Mouse (Mus musculus): ENCODE data around the gene Rhbdd2. TPM values are rescaled to one million over a fixed set of nuclear protein-coding genes. Genes with fewer than 3 reads are reported as not detected.
A peak's percentile ranks its signal among the peaks of the same experiment; 100 is the strongest.

The Rhbdd2 gene
- polyA plus RNA-seq, 1 experiment from 2014 or later = 9.1 TPM

GRCm38 (mm10) chr5:135682009-135682408 lies 49.6 kb downstream of the Rhbdd2 start:
- no peak for ATAC-seq (ENCODE audit: insufficient read depth)
- no peak overlapping the region for H3K27ac ChIP-seq (replicated peaks)
- H3K4me1 ChIP-seq (replicated peaks) = peaks cover 18% of the 10 kb centered on the region
- no peaks in the 10 kb centered on the region for H3K27me3 ChIP-seq
- H3K9me3 ChIP-seq (replicated peaks) = no peaks in the 10 kb centered on the region
- H3K4me2 ChIP-seq = no peak overlapping the region
- no peak overlapping the region for H3K4me3 ChIP-seq (replicated peaks)
- no peak overlapping the region for H3K9ac ChIP-seq
- 82% methylated on average over 5 of the region's 5 CpGs for WGBS (ENCODE audit: insufficient replicate concordance)
- no peaks in the 10 kb centered on the region for H3K36me3 ChIP-seq (replicated peaks)

DNA sequence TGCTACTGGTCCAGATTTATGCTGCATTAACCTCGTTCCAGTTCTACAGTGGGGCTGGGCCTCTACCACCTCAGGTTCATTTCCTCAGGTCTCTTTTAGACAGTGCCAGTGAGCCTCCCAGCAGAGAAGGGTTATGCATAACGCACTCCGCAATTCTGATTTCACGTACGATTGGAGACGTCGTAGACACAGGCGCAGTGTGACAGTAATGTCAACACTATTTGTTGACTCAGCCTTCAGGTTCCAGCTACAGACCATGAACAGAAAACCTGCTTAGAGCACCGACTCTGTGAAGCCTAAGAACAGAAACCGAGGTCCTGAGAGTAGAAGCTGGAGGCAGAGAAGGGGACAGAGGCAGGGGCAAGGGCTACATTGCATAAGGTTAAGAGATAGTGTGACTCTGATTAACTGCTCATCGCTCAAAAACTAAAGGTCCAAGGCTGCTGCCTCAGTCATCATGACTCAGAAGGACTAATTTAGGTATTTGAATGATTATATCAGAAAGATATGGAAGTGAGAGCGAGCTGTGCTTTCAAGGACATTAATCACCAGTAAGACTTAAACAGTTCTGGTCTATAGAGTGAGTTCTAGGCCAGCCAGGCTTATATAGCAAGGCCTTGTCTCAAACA lies 50.6 kb downstream of the Rhbdd2 start:
- Histone ChIP-seq H3K27me3 (no peaks in the 10 kb centered on the region), H3K4me1 (replicated peaks) (peaks cover 22% of the 10 kb centered on the region), H3K9ac (no peak overlapping the region), H3K4me3 (replicated peaks) (no peak overlapping the region), H3K4me2 (no peak overlapping the region), H3K27ac (replicated peaks) (0 out of 2 replicates have a peak overlapping the region, but pooled peaks have one; percentile 2), H3K9me3 (replicated peaks) (no peaks in the 10 kb centered on the region), H3K36me3 (replicated peaks) (no peaks in the 10 kb centered on the region)
- WGBS (ENCODE audit: insufficient replicate concordance) = 72% methylated on average over 12 of the region's 12 CpGs
- no peak for ATAC-seq (ENCODE audit: insufficient read depth)

DNA sequence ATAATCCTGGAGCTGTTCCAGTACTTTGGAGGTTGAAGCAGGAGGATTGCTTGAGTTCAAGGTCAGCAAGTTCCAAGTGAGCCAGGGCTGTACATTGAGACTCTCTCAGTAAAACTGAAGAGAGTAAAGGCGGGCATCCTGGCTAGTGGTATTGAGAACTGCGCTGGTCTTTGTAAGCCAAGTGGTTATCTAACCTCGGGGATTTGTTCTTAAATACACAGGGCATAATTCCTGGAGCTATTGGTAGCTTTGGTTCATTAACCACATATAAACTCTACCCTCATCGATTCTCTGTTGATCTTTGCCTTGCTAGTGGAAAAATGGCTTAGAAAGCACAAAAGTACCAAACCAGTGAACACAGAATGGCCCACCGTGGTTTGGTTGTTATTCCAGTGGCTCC lies 58.0 kb downstream of the Rhbdd2 start:
- Histone ChIP-seq H3K27me3 (no peaks in the 10 kb centered on the region), H3K4me3 (replicated peaks) (peak overlapping the region; percentile 79), H3K9ac (0 out of 2 replicates have a peak overlapping the region, but pooled peaks have one; percentile 74), H3K36me3 (replicated peaks) (no peaks in the 10 kb centered on the region), H3K9me3 (replicated peaks) (no peaks in the 10 kb centered on the region), H3K4me2 (peak overlapping the region; percentile 81), H3K27ac (replicated peaks) (0 out of 2 replicates have a peak overlapping the region, but pooled peaks have one; percentile 75), H3K4me1 (replicated peaks) (peaks cover 53% of the 10 kb centered on the region)
- 63% methylated on average over 5 of the region's 5 CpGs for WGBS (ENCODE audit: insufficient replicate concordance)
- no peak for ATAC-seq (ENCODE audit: insufficient read depth)

- no peak overlapping the region for H3K9ac ChIP-seq
- peaks cover 47% of the 10 kb centered on the region for H3K4me1 ChIP-seq (replicated peaks)
- 63% methylated on average over 4 of the region's 4 CpGs for WGBS (ENCODE audit: insufficient replicate concordance)
- H3K9me3 ChIP-seq (replicated peaks) = no peaks in the 10 kb centered on the region
- H3K4me3 ChIP-seq (replicated peaks) = no peak overlapping the region
- H3K36me3 ChIP-seq (replicated peaks) = no peaks in the 10 kb centered on the region
- H3K4me2 ChIP-seq = no peak overlapping the region
- no peak for ATAC-seq (ENCODE audit: insufficient read depth)
- no peaks in the 10 kb centered on the region for H3K27me3 ChIP-seq
- no peak overlapping the region for H3K27ac ChIP-seq (replicated peaks)
Observed at GRCm38 (mm10) chr5:135691266-135691665, 58.8 kb downstream of the Rhbdd2 start.

GRCm38 (mm10) chr5:135693281-135693853 lies 60.9 kb downstream of the Rhbdd2 start:
- Histone ChIP-seq H3K36me3 (replicated peaks) (no peaks in the 10 kb centered on the region), H3K9me3 (replicated peaks) (no peaks in the 10 kb centered on the region), H3K27me3 (no peaks in the 10 kb centered on the region), H3K4me1 (replicated peaks) (peaks cover 35% of the 10 kb centered on the region), H3K9ac (no peak overlapping the region), H3K4me3 (replicated peaks) (no peak overlapping the region), H3K4me2 (no peak overlapping the region), H3K27ac (replicated peaks) (no peak overlapping the region)
- ATAC-seq (ENCODE audit: insufficient read depth) = no peak
- WGBS (ENCODE audit: insufficient replicate concordance) = 80% methylated on average over 5 of the region's 5 CpGs

DNA sequence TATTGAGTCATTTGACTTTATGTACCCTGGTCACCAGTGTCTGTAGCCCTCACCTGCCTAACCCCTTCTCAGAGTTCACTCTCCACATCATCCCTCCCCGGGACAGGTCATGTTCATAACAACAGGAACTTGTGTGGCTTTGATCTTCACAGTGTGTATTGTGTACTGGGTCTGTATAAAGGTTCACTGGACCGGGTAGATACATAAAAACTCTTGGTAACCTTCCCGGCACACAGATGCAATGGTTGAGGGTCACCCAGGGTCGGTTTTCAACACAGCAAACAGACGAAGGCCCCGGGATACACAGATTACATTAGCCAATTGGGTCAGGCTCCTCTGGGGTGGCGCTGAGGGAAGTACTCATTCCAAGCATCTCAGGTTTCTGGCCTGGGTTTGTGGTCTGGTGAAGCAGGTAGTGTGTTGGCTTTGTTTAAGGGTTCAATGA lies 62.9 kb downstream of the Rhbdd2 start:
- no peak overlapping the region for H3K4me2 ChIP-seq
- no peaks in the 10 kb centered on the region for H3K9me3 ChIP-seq (replicated peaks)
- WGBS (ENCODE audit: insufficient replicate concordance) = 54% methylated on average over 7 of the region's 7 CpGs
- no peak overlapping the region for H3K4me3 ChIP-seq (replicated peaks)
- ATAC-seq (ENCODE audit: insufficient read depth) = peak; percentile 75
- H3K36me3 ChIP-seq (replicated peaks) = peaks cover 3% of the 10 kb centered on the region; the same call in 1 of the 2 replicates
- H3K27me3 ChIP-seq = no peaks in the 10 kb centered on the region
- no peak overlapping the region for H3K9ac ChIP-seq
- peaks cover 19% of the 10 kb centered on the region for H3K4me1 ChIP-seq (replicated peaks)
- H3K27ac ChIP-seq (replicated peaks) = peak overlapping the region; percentile 51; the same call in 1 of the 2 replicates

Other genes with a start within 250 kb of the Rhbdd2 start
- gene Pom121, start 238.1 kb upstream of the Rhbdd2 start, polyA plus RNA-seq (2015; fragmentation: Nextera tagmentation; extraction: Ambion mirVana) = 5.5 and 5.8 TPM in 2 replicates
- gene Hip1, start 87.5 kb upstream of the Rhbdd2 start, polyA plus RNA-seq (2015; fragmentation: Nextera tagmentation; extraction: Ambion mirVana) = 3.0 and 3.5 TPM in 2 replicates
- gene Ccl26, start 69.0 kb upstream of the Rhbdd2 start, polyA plus RNA-seq (2015; fragmentation: Nextera tagmentation; extraction: Ambion mirVana) = not detected in 2 replicates
- gene Ccl24, start 59.6 kb upstream of the Rhbdd2 start, polyA plus RNA-seq (2015; fragmentation: Nextera tagmentation; extraction: Ambion mirVana) = 15.4 and 20.1 TPM in 2 replicates
- 37.0 and 45.5 TPM in 2 replicates for gene Por, start 37.4 kb downstream of the Rhbdd2 start, polyA plus RNA-seq (2015; fragmentation: Nextera tagmentation; extraction: Ambion mirVana)
- gene Tmem120a, start 111.8 kb downstream of the Rhbdd2 start, polyA plus RNA-seq (2015; fragmentation: Nextera tagmentation; extraction: Ambion mirVana) = 17.8 and 18.9 TPM in 2 replicates
- gene Styxl1, start 145.8 kb downstream of the Rhbdd2 start, polyA plus RNA-seq (2015; fragmentation: Nextera tagmentation; extraction: Ambion mirVana) = not detected in 2 replicates
- 302 and 306 TPM in 2 replicates for gene Mdh2, start 145.9 kb downstream of the Rhbdd2 start, polyA plus RNA-seq (2015; fragmentation: Nextera tagmentation; extraction: Ambion mirVana)
- gene Srrm3, start 174.3 kb downstream of the Rhbdd2 start, polyA plus RNA-seq (2015; fragmentation: Nextera tagmentation; extraction: Ambion mirVana) = 0.02 TPM in 1 of 2 replicates, not detected in the other